Mouse (Mus musculus) heart, adult 2 months (tissue): ENCODE data around the gene Zfhx3. TPM values are rescaled to one million over a fixed set of nuclear protein-coding genes. Genes with fewer than 3 reads are reported as not detected.
"Not testable (repeated sequence)": the region's sequence is repeated elsewhere in the genome, so short reads cannot be mapped to it uniquely, and the experiment has no call there.

Experiments
- DNase-seq, 2 experiments: peaks; one replicate each; pipeline ENCODE4 v3.0.0; 2021
- H3K27ac ChIP-seq: fragments of 200-600 bp; 2 replicates; pipeline ENCODE4 v1.8.1; 2022
- H3K27me3 ChIP-seq: fragments of 200-500 bp; 2 replicates; pipeline ENCODE4 v1.6.1; 2012; ENCODE audit warnings: mild to moderate bottlenecking, low read length, inconsistent platforms, mixed read lengths; ENCODE audit not compliant: control insufficient read depth, insufficient read depth
- H3K36me3 ChIP-seq: fragments of 200-500 bp; 2 replicates; pipeline ENCODE4 v1.6.1; 2012; ENCODE audit warnings: low read length, inconsistent platforms; ENCODE audit not compliant: control insufficient read depth, insufficient read depth
- H3K4me1 ChIP-seq: fragments of 200-500 bp; 2 replicates; pipeline ENCODE4 v1.6.1; 2011; ENCODE audit warnings: low read length; ENCODE audit not compliant: control insufficient read depth, insufficient read depth
- H3K4me3 ChIP-seq: fragments of 200-600 bp; 2 replicates; pipeline ENCODE4 v1.8.1; 2022
- H3K79me2 ChIP-seq: fragments of 200-500 bp; replicated peaks from 2 replicates; pipeline ENCODE4 v1.6.1; 2012; ENCODE audit warnings: mild to moderate bottlenecking, inconsistent platforms, low read length, moderate library complexity, mixed read lengths; ENCODE audit not compliant: control insufficient read depth, insufficient read depth
- H3K9ac ChIP-seq: fragments of 200-500 bp; 2 replicates; pipeline ENCODE4 v1.6.1; 2012; ENCODE audit warnings: low read depth, mild to moderate bottlenecking, control low read depth, inconsistent platforms, low read length, mixed read lengths
- CTCF ChIP-seq: fragments of 200-600 bp; IDR thresholded peaks from 2 replicates; pipeline ENCODE4 v1.8.1; 2022; ENCODE audit warnings: antibody characterized with exemption, mild to moderate bottlenecking, moderate library complexity
- EP300 ChIP-seq: fragments of 200-500 bp; IDR thresholded peaks from 2 replicates; pipeline ENCODE4 v1.6.1; 2011; ENCODE audit warnings: low read depth, low read length, control low read depth; ENCODE audit not compliant: insufficient read depth
- POLR2A ChIP-seq: fragments of 200-500 bp; IDR thresholded peaks from 2 replicates; pipeline ENCODE4 v1.6.1; 2011; ENCODE audit warnings: mild to moderate bottlenecking, low read depth, low read length, control low read depth; ENCODE audit not compliant: insufficient read depth
- WGBS: fragments of 180-500 bp; shearing (Covaris S2); methylation state at CpG from one replicate; pipeline ENCODE4 v1.1.7; 2018; 5-methylcytosine and 5-hydroxymethylcytosine counted together
- intact Hi-C: fragments of 180-260 bp; cut with DNase I; formaldehyde crosslinking; loops from one replicate; pipeline ENCODE4 v1.15.1; 2025
- long read RNA-seq: library from polyadenylated mRNA; stranded (forward); transcript quantifications from one replicate; pipeline ENCODE4 v2.0.0, GENCODE M21; 2021
- polyA plus RNA-seq: library from polyadenylated mRNA; depleted of rRNA; stranded (reverse); fragments of >200 nt; gene quantifications from 2 replicates; pipeline ENCODE4 v1.2.3, GENCODE M21; 2012; rRNA removed
- total RNA-seq, 2 experiments: library from RNA; stranded (reverse); gene quantifications; 2 replicates each; pipeline ENCODE4 v1.2.3; 2021

Gene Zfhx3
- 1 to 10 TPM; 6.9 to 8.3 TPM for total RNA-seq
- polyA plus RNA-seq, result 1.8 TPM in 2 replicates
- long read RNA-seq, partial matches to known transcripts, result 0 of 3 reads
- long read RNA-seq, other reads (novel, unspliced or antisense), result 3 of 3 reads

- Histone ChIP-seq H3K36me3 (no peaks in the 10 kb centered on the region), H3K79me2 (no peaks in the 10 kb centered on the region), H3K27ac (no peak within 1 kb of the TSS), H3K4me1 (no peaks in the 10 kb centered on the region), H3K9ac (no peak within 1 kb of the TSS), H3K4me3 (no peak within 1 kb of the TSS), H3K27me3 (peaks cover 6% of the 10 kb centered on the region; the same call in 1 of the 2 replicates)
- TF ChIP-seq POLR2A, result no peak
- DNase-seq, result no peak
- 21% methylated on average over 11 of the region's 11 CpGs for WGBS
- intact Hi-C loops, result no loop called here
These were observed at the start of gene Zfhx3 for GRCm38 (mm10) chr8:107941922-107942694. Gene Zfhx3, plus strand, starts transcription at chr8:107942644.

GRCm38 (mm10) chr8:107918984-107919383 lies 23.5 kb upstream of the Zfhx3 start:
- H3K27me3 ChIP-seq, result no peaks in the 10 kb centered on the region
- no peaks in the 10 kb centered on the region for H3K36me3 ChIP-seq
- no peaks in the 10 kb centered on the region for H3K79me2 ChIP-seq
- H3K4me1 ChIP-seq, result no peaks in the 10 kb centered on the region
- intact Hi-C loops, result no loop called here
- no peak overlapping the region for H3K9ac ChIP-seq
- no peak overlapping the region for H3K4me3 ChIP-seq
- DNase-seq, result no peak
- no peak overlapping the region for H3K27ac ChIP-seq
- TF ChIP-seq CTCF, result no peak
- TF ChIP-seq EP300, result no peak
- TF ChIP-seq POLR2A, result no peak
- WGBS, result 85% methylated on average over 12 of the region's 12 CpGs

- 75% methylated on average over 15 of the region's 15 CpGs for WGBS
- Histone ChIP-seq H3K9ac (no peak overlapping the region), H3K36me3 (no peaks in the 10 kb centered on the region), H3K27ac (no peak overlapping the region), H3K4me1 (no peaks in the 10 kb centered on the region), H3K79me2 (no peaks in the 10 kb centered on the region), H3K4me3 (no peak overlapping the region), H3K27me3 (no peaks in the 10 kb centered on the region)
- intact Hi-C loops, result no loop called here
- DNase-seq, result no peak
- TF ChIP-seq EP300, result no peak
- no peak for TF ChIP-seq POLR2A
- TF ChIP-seq CTCF, result no peak
These were observed 16.3 kb upstream of the Zfhx3 start for GRCm38 (mm10) chr8:107926149-107926548.

GRCm38 (mm10) chr8:107936725-107937124 lies 5.7 kb upstream of the Zfhx3 start:
- no peak for TF ChIP-seq CTCF
- no peak for TF ChIP-seq POLR2A
- no peak for TF ChIP-seq EP300
- H3K9ac ChIP-seq, result no peak overlapping the region
- WGBS, result 87% methylated on average over 4 of the region's 4 CpGs
- no peaks in the 10 kb centered on the region for H3K4me1 ChIP-seq
- DNase-seq, result no peak
- H3K4me3 ChIP-seq, result no peak overlapping the region
- no peaks in the 10 kb centered on the region for H3K27me3 ChIP-seq
- H3K27ac ChIP-seq, result no peak overlapping the region
- intact Hi-C loops, result no loop called here
- H3K79me2 ChIP-seq, result no peaks in the 10 kb centered on the region
- no peaks in the 10 kb centered on the region for H3K36me3 ChIP-seq

- H3K27ac ChIP-seq, H3K79me2 ChIP-seq, H3K9ac ChIP-seq, H3K4me3 ChIP-seq, intact Hi-C loops, DNase-seq, H3K4me1 ChIP-seq, H3K27me3 ChIP-seq, H3K36me3 ChIP-seq: not testable (repeated sequence)
- WGBS, result 86% methylated on average over 5 of the region's 5 CpGs
These were observed 4.2 kb upstream of the Zfhx3 start for GRCm38 (mm10) chr8:107938231-107938630.

- Histone ChIP-seq H3K27me3 (peaks cover 6% of the 10 kb centered on the region; the same call in 1 of the 2 replicates), H3K36me3 (no peaks in the 10 kb centered on the region), H3K27ac (no peak overlapping the region), H3K79me2 (no peaks in the 10 kb centered on the region), H3K4me3 (no peak overlapping the region), H3K9ac (no peak overlapping the region), H3K4me1 (no peaks in the 10 kb centered on the region)
- WGBS, result 85% methylated on average over 8 of the region's 8 CpGs
- intact Hi-C loops, result no loop called here
- no peak for DNase-seq
- TF ChIP-seq POLR2A (no peak), CTCF (no peak), EP300 (no peak)
These were observed 2.3 kb upstream of the Zfhx3 start for GRCm38 (mm10) chr8:107940181-107940580.
